Mouse (Mus musculus) kidney, embryonic 14.5 days (tissue): ENCODE data around the gene Fbxl16. TPM values are rescaled to one million over a fixed set of nuclear protein-coding genes. Genes with fewer than 3 reads are reported as not detected.

Experiments
- ATAC-seq: fragments of 200-750 bp; cut with Nextera tagmentation; 2 replicates; pipeline ENCODE4 v1.8.0; 2017; ENCODE audit warnings: moderate number of reproducible peaks, mild to moderate bottlenecking, moderate TSS enrichment, moderate library complexity; ENCODE audit not compliant: low FRiP score, low TSS enrichment
- H3K27ac ChIP-seq: fragments of 300-500 bp; sonication (generic); 2 replicates; pipeline ENCODE4 v1.5.1; 2014; ENCODE audit warnings: low read depth, mild to moderate bottlenecking, low read length, moderate library complexity, mixed read lengths
- H3K27me3 ChIP-seq: fragments of 300-500 bp; sonication (generic); 2 replicates; pipeline ENCODE4 v1.6.1; 2014; ENCODE audit warnings: mild to moderate bottlenecking, low read length; ENCODE audit not compliant: control insufficient read depth, insufficient read depth
- H3K36me3 ChIP-seq: fragments of 300-500 bp; sonication (generic); 2 replicates; pipeline ENCODE4 v1.6.1; 2014; ENCODE audit warnings: low read length, mixed read lengths; ENCODE audit not compliant: control insufficient read depth, insufficient read depth
- H3K4me1 ChIP-seq: fragments of 300-500 bp; sonication (generic); 2 replicates; pipeline ENCODE4 v1.6.1; 2014; ENCODE audit warnings: low read length, mixed read lengths; ENCODE audit not compliant: control insufficient read depth, insufficient read depth
- H3K4me2 ChIP-seq: fragments of 300-500 bp; sonication (generic); replicated peaks from 2 replicates; pipeline ENCODE4 v1.6.1; 2014; ENCODE audit warnings: low read depth, mild to moderate bottlenecking, low read length
- H3K4me3 ChIP-seq: fragments of 300-500 bp; sonication (generic); 2 replicates; pipeline ENCODE4 v1.5.1; 2014; ENCODE audit warnings: mild to moderate bottlenecking, low read length
- H3K9ac ChIP-seq: fragments of 300-500 bp; sonication (generic); 2 replicates; pipeline ENCODE4 v1.6.1; 2014; ENCODE audit warnings: low read depth, mild to moderate bottlenecking, low read length, moderate library complexity
- H3K9me3 ChIP-seq: fragments of 300-500 bp; sonication (generic); 2 replicates; pipeline ENCODE4 v1.6.1; 2016; ENCODE audit warnings: low read length; ENCODE audit not compliant: control insufficient read depth
- WGBS: fragments of 180-500 bp; shearing (Covaris S2); extraction: QIAGEN DNeasy Blood & Tissue Kit; methylation state at CpG from one replicate; pipeline ENCODE4 v1.1.7; 2014; 5-methylcytosine and 5-hydroxymethylcytosine counted together
- polyA plus RNA-seq: library from polyadenylated mRNA; unstranded; fragments of >200 nt; fragmentation: Nextera tagmentation; extraction: Ambion mirVana; gene quantifications from 2 replicates; pipeline ENCODE4 v1.2.1, GENCODE M21; 2014

Gene Fbxl16
- polyA plus RNA-seq, 1 experiment from 2014 or later, result 1.3 TPM

DNA sequence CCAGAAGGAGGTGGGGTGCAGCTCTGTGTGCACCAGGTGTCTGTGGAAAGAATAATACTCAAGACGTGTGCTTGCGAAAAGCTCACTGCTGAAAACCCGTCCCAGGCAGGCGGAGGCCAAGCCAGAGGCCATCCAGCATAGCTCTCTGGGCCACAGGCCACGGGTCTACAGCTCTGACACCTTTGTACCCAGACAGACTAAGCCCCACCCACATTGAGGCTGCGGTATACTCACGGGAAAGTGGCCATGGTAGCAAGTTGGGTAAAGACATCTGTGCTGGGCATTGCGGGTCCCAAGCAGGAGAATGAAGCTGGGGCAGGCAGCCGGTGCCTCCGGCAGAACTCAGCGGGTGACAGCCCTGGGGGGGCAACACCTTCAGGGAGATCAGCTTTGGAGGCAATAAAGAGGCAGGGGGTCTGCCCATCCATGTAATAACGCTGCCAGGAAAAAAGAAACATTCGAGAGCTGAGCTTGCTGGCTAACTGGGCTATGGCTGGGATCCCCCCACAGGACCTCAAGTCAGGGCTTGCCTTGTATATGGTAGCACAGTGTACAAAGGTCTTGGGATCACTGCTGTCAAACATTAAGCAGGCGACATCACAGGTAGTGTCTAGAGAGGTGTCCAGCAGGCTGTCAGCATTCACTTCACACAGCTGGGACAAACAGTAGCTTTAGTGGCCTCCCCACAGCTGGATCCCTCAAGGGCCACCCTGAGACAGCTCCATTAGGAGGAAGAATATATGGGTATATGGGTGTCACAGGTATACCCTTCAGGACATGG is 30.8 kb downstream of the Fbxl16 start:
- Histone ChIP-seq H3K27ac (no peak overlapping the region), H3K27me3 (no peaks in the 10 kb centered on the region), H3K4me1 (peaks cover 38% of the 10 kb centered on the region), H3K4me2 (no peak overlapping the region), H3K4me3 (no peak overlapping the region), H3K9ac (peak overlapping the region; percentile 34; the same call in 1 of the 2 replicates), H3K36me3 (peaks cover 54% of the 10 kb centered on the region), H3K9me3 (no peaks in the 10 kb centered on the region)
- WGBS, result 82% methylated on average over 14 of the region's 14 CpGs
- ATAC-seq, result no peak

DNA sequence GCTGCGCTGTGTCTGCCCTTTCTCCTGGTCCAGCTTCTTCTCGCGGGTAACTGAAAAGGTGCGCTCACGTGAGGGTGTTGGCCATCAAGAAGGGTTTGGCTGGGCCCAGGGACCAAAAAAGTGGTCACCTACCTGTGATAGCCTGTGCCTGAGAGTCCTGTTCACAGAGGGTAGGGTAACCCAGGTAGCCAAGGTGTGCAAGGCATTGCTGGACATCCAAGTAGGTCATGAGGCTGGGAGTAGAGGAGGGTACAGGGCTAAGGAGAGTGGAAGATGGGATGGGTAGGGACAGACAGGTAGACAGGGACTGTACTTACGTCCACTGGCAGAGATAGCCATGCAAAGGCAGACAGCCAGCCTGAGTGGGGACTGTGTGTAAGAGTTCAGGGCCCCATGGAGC is 31.6 kb downstream of the Fbxl16 start:
- H3K27ac ChIP-seq, result no peak overlapping the region
- H3K4me1 ChIP-seq, result peaks cover 30% of the 10 kb centered on the region
- peaks cover 48% of the 10 kb centered on the region for H3K36me3 ChIP-seq
- H3K4me3 ChIP-seq, result no peak overlapping the region
- no peaks in the 10 kb centered on the region for H3K9me3 ChIP-seq
- no peak for ATAC-seq
- no peak overlapping the region for H3K4me2 ChIP-seq
- no peaks in the 10 kb centered on the region for H3K27me3 ChIP-seq
- H3K9ac ChIP-seq, result no peak overlapping the region
- 93% methylated on average over 6 of the region's 6 CpGs for WGBS

DNA sequence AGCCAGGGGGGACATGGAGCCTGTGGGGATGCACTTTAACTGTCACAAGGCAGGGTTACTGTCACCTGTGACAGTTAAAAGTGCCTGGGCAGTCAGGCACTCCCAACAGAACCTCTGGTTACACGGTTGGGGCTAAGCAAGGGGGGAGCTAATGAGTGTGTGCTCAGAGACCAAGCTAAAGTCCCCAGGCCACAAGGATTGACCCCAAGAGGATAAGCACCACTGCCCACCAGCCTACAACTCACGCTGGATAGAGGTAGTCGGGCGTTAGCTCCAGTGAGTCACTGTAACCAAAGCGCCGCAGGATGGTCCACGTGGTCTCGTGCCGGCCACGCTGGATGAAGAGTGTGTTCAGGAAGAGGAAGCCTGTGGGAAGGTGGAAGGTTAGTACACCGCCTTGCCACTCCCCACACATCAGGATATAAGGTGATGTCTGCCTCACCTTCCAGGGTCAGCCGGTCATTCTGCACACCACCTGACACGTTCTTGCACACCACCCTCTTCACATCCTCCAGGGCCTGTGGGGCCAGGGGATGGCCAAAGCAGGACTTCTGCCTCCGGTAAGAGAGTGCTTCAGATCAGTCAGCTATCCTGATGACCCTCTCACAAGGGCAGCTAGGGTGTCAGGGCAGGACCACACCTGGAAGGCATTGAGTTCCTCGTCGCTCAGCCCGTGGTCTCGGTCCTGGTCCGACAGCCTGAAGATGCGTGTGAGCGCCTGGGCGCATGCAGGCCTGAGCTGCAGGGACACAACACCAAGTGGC is 32.4 kb downstream of the Fbxl16 start, which contains the start of gene Gm20683:
Gene Gm20683, minus strand, starts transcription at position 647 of the 764 bp plus-strand sequence.
- H3K27ac ChIP-seq, result no peak within 1 kb of the TSS
- H3K27me3 ChIP-seq, result no peaks in the 10 kb centered on the region
- no peaks in the 10 kb centered on the region for H3K9me3 ChIP-seq
- no peak within 1 kb of the TSS for H3K4me2 ChIP-seq
- H3K4me1 ChIP-seq, result peaks cover 25% of the 10 kb centered on the region
- ATAC-seq, result no peak
- WGBS, result 91% methylated on average over 22 of the region's 22 CpGs
- no peak within 1 kb of the TSS for H3K9ac ChIP-seq
- peaks cover 47% of the 10 kb centered on the region for H3K36me3 ChIP-seq
- H3K4me3 ChIP-seq, result no peak within 1 kb of the TSS

- no peak overlapping the region for H3K27ac ChIP-seq
- peaks cover 14% of the 10 kb centered on the region for H3K4me1 ChIP-seq
- no peaks in the 10 kb centered on the region for H3K9me3 ChIP-seq
- H3K9ac ChIP-seq, result no peak overlapping the region
- no peaks in the 10 kb centered on the region for H3K27me3 ChIP-seq
- no peak overlapping the region for H3K4me2 ChIP-seq
- WGBS, result 88% methylated on average over 3 of the region's 3 CpGs
- no peak for ATAC-seq
- peaks cover 53% of the 10 kb centered on the region for H3K36me3 ChIP-seq
- H3K4me3 ChIP-seq, result no peak overlapping the region
These were observed 33.6 kb downstream of the Fbxl16 start for GRCm38 (mm10) chr17:25842509-25842908.

GRCm38 (mm10) chr17:25843122-25843521 is 34.2 kb downstream of the Fbxl16 start:
- H3K4me2 ChIP-seq, result peak overlapping the region; percentile 91
- no peaks in the 10 kb centered on the region for H3K9me3 ChIP-seq
- no peaks in the 10 kb centered on the region for H3K27me3 ChIP-seq
- no peak overlapping the region for H3K27ac ChIP-seq
- peak overlapping the region; percentile 87; the same call in 1 of the 2 replicates for H3K9ac ChIP-seq
- ATAC-seq, result no peak
- peaks cover 52% of the 10 kb centered on the region for H3K36me3 ChIP-seq
- 92% methylated on average over 4 of the region's 4 CpGs for WGBS
- H3K4me3 ChIP-seq, result peak overlapping the region; percentile 90; the same call in 1 of the 2 replicates
- peaks cover 8% of the 10 kb centered on the region for H3K4me1 ChIP-seq

DNA sequence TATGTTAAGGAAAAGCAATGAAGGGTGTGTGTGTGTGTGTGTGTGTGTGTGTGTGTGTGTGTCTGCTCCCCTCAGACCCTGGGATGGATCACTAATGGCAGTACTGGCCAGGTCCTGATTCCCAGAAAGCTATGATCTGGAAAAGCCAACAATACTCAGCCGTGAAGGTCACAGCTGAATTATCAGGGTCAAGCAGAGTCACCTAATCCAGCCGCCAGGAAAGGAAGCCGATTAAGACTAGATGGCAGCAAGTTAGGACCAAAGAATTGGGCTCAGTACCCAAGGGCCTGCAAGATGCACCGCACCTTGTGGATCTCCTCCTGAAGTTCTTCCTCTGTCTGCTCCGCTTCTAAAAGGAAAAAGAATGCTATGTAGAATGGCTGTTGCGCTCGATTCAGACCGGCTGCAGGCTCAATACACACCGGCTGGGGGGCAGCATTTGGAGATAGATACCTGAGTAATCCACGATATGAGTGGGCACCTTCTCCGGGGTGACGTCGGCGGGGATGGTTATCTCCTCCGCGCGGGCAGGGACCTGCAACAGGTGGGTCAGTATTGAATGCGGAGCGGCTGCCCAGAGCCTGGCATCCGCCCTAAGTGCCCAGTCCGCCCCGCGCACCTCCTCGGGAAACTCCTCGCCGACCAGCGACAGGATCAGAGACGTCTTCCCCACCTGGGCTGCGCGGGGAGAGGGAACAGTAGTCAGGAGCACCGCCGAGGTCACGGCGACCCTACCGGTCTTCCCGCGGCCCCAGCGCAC is 34.9 kb downstream of the Fbxl16 start:
- Histone ChIP-seq H3K4me1 (peaks cover 8% of the 10 kb centered on the region), H3K9ac (peak overlapping the region; percentile 87), H3K36me3 (peaks cover 56% of the 10 kb centered on the region), H3K9me3 (no peaks in the 10 kb centered on the region), H3K27me3 (no peaks in the 10 kb centered on the region), H3K4me2 (peak overlapping the region; percentile 91), H3K4me3 (peak overlapping the region; percentile 90), H3K27ac (peak overlapping the region; percentile 79; the same call in 1 of the 2 replicates)
- no peak for ATAC-seq
- 3% methylated on average over 34 of the region's 38 CpGs for WGBS

DNA sequence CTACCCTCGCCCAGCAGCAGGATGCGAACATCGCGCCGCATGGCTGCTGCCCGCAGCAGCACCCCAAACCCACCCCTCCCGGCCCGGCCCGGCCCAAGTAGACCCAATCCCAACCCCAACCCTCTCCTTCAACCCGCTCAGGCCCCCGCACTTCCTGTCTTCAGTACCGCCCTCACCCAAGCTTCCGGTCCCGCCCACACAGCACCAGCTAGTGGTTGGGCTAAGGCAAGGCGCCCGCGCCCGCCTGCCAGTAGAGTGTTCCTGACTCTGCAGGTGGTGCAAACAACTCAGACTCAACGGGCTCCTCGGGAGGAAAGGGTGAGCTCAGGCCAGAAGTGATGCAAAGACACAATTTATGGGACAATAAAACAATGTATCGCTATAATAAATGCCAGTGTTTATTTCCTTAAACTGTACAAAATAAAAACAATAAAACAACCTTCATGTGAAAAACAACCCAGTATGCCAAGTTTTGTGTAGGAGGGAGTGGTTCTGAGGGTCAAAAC is 35.6 kb downstream of the Fbxl16 start, which contains the start of gene Rhot2:
Gene Rhot2, minus strand, starts transcription at position 456 of the 506 bp plus-strand sequence.
- peaks cover 56% of the 10 kb centered on the region for H3K36me3 ChIP-seq
- H3K27me3 ChIP-seq, result no peaks in the 10 kb centered on the region
- H3K4me1 ChIP-seq, result peaks cover 8% of the 10 kb centered on the region
- peak within 1 kb of the TSS; percentile 90 for H3K4me3 ChIP-seq
- no peaks in the 10 kb centered on the region for H3K9me3 ChIP-seq
- H3K27ac ChIP-seq, result peak within 1 kb of the TSS; percentile 79; the same call in 1 of the 2 replicates
- H3K4me2 ChIP-seq, result peak within 1 kb of the TSS; percentile 91
- under 1% methylated on average over 21 of the region's 21 CpGs for WGBS
- peak; percentile 92 for ATAC-seq
- H3K9ac ChIP-seq, result peak within 1 kb of the TSS; percentile 87

DNA sequence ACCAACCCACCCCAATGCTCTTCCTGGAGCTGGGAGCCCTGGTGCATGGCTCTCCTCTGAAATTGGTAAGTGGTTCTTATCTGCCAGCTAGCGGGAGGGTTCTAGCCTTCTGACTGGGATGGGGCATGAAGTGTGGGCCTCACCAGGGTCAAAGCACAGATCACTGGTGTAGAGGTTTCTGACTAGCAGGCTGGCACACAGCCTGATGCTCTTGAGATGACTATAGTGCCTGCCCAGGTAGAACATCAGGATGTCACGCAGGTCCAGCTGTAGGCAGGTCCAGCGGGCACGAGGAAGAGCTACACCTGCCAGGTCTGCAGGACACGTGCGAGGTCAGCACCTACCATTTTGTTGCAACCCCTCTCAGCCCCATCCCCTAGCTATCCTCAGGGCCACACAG is 51.3 kb downstream of the Fbxl16 start:
- H3K27me3 ChIP-seq, result no peaks in the 10 kb centered on the region
- peaks cover 5% of the 10 kb centered on the region; the same call in 1 of the 2 replicates for H3K36me3 ChIP-seq
- H3K4me1 ChIP-seq, result peaks cover 15% of the 10 kb centered on the region
- ATAC-seq, result no peak
- no peaks in the 10 kb centered on the region for H3K9me3 ChIP-seq
- H3K4me2 ChIP-seq, result peak overlapping the region; percentile 94
- 89% methylated on average over 6 of the region's 6 CpGs for WGBS
- H3K4me3 ChIP-seq, result peak overlapping the region; percentile 72
- H3K27ac ChIP-seq, result no peak overlapping the region
- H3K9ac ChIP-seq, result peak overlapping the region; percentile 87; the same call in 1 of the 2 replicates
